Mouse (Mus musculus): ENCODE results near the gene Svep1. TPM values are rescaled to one million over a fixed set of nuclear protein-coding genes. Genes with fewer than 3 reads are reported as not detected.

The Svep1 gene
- polyA plus RNA-seq, 1 experiment: 0.08 TPM

- Histone ChIP-seq H3K36me3 (ENCODE audit: control insufficient read depth, insufficient read depth) (no peaks in the 10 kb centered on the region), H3K4me3 (no peak overlapping the region), H3K79me2 (ENCODE audit: control insufficient read depth, insufficient read depth) (no peaks in the 10 kb centered on the region), H3K27me3 (ENCODE audit: control insufficient read depth, insufficient read depth, insufficient read length) (no peaks in the 10 kb centered on the region), H3ac (ENCODE audit: control insufficient read depth, insufficient read length) (no peak overlapping the region), H3K4me2 (ENCODE audit: low read depth) (no peak overlapping the region)
- TF ChIP-seq MAX (IDR thresholded peaks at IDR 0.05; ENCODE audit: low read depth) (no peak), TCF3 (IDR thresholded peaks at IDR 0.05; ENCODE audit: insufficient read length, low read depth) (no peak), SRF (IDR thresholded peaks at IDR 0.05; ENCODE audit: control insufficient read depth, insufficient read length, low read depth) (no peak)
These were observed 67.4 kb downstream of the Svep1 start for GRCm38 (mm10) chr4:58139241-58139640.

GRCm38 (mm10) chr4:58133610-58134309 lies 72.9 kb downstream of the Svep1 start:
- H3ac ChIP-seq (ENCODE audit: control insufficient read depth, insufficient read length): no peak overlapping the region
- TF ChIP-seq USF1 (IDR thresholded peaks at IDR 0.05; ENCODE audit: low read depth) (no peak), E2F4 (IDR thresholded peaks at IDR 0.05; ENCODE audit: insufficient read depth) (no peak), TCF12 (IDR thresholded peaks at IDR 0.05; ENCODE audit: insufficient read depth, poor library complexity, severe bottlenecking) (no peak), TCF3 (IDR thresholded peaks at IDR 0.05; ENCODE audit: insufficient read length, low read depth) (no peak), MYOD1 (IDR thresholded peaks at IDR 0.05; ENCODE audit: control insufficient read depth in 1 of 3, insufficient read length in 2 of 3, low read depth in 2 of 3) (no peak), CEBPB (IDR thresholded peaks at IDR 0.05; ENCODE audit: insufficient read depth, poor library complexity, severe bottlenecking) (no peak), POLR2A (IDR thresholded peaks at IDR 0.05; ENCODE audit: insufficient read length, low read depth) (no peak), POLR2AphosphoS2 (IDR thresholded peaks at IDR 0.05; ENCODE audit: insufficient read length, low read depth) (no peak), MAX (IDR thresholded peaks at IDR 0.05; ENCODE audit: low read depth) (no peak), REST (IDR thresholded peaks at IDR 0.05; ENCODE audit: insufficient read depth, insufficient read length) (no peak), MYOG (IDR thresholded peaks at IDR 0.05; ENCODE audit: control insufficient read depth in 1 of 3, insufficient read depth in 1 of 3, insufficient read length in 2 of 3, low read depth in 2 of 3) (no peak), SRF (IDR thresholded peaks at IDR 0.05; ENCODE audit: control insufficient read depth, insufficient read length, low read depth) (no peak)

GRCm38 (mm10) chr4:58129844-58130243 lies 76.8 kb downstream of the Svep1 start:
- Histone ChIP-seq H3K79me2 (ENCODE audit: control insufficient read depth, insufficient read depth) (no peaks in the 10 kb centered on the region), H3ac (ENCODE audit: control insufficient read depth, insufficient read length) (no peak overlapping the region), H3K4me3 (no peak overlapping the region), H3K27me3 (ENCODE audit: control insufficient read depth, insufficient read depth, insufficient read length) (no peaks in the 10 kb centered on the region), H3K36me3 (ENCODE audit: control insufficient read depth, insufficient read depth) (no peaks in the 10 kb centered on the region), H3K4me2 (ENCODE audit: low read depth) (no peak overlapping the region)
- no peak for TF ChIP-seq CEBPB (IDR thresholded peaks at IDR 0.05; ENCODE audit: insufficient read depth, poor library complexity, severe bottlenecking)
- TF ChIP-seq MYOD1 (IDR thresholded peaks at IDR 0.05; ENCODE audit: control insufficient read depth in 1 of 3, insufficient read length in 2 of 3, low read depth in 2 of 3): no peak
- TF ChIP-seq SRF (IDR thresholded peaks at IDR 0.05; ENCODE audit: control insufficient read depth, insufficient read length, low read depth): no peak
- TF ChIP-seq MYOG (IDR thresholded peaks at IDR 0.05; ENCODE audit: control insufficient read depth in 1 of 3, insufficient read depth in 1 of 3, insufficient read length in 2 of 3, low read depth in 2 of 3): no peak
- TF ChIP-seq TCF3 (IDR thresholded peaks at IDR 0.05; ENCODE audit: insufficient read length, low read depth): no peak
- TF ChIP-seq POLR2AphosphoS2 (IDR thresholded peaks at IDR 0.05; ENCODE audit: insufficient read length, low read depth): no peak
- no peak for TF ChIP-seq USF1 (IDR thresholded peaks at IDR 0.05; ENCODE audit: low read depth)
- TF ChIP-seq MAX (IDR thresholded peaks at IDR 0.05; ENCODE audit: low read depth): no peak
- TF ChIP-seq POLR2A (IDR thresholded peaks at IDR 0.05; ENCODE audit: insufficient read length, low read depth): no peak
- no peak for TF ChIP-seq REST (IDR thresholded peaks at IDR 0.05; ENCODE audit: insufficient read depth, insufficient read length)
- TF ChIP-seq TCF12 (IDR thresholded peaks at IDR 0.05; ENCODE audit: insufficient read depth, poor library complexity, severe bottlenecking): no peak
- no peak for TF ChIP-seq E2F4 (IDR thresholded peaks at IDR 0.05; ENCODE audit: insufficient read depth)

More at GRCm38 (mm10) chr4:58133610-58134309, 72.9 kb downstream of the Svep1 start:
- no peaks in the 10 kb centered on the region for H3K79me2 ChIP-seq (ENCODE audit: control insufficient read depth, insufficient read depth)
- no peaks in the 10 kb centered on the region for H3K36me3 ChIP-seq (ENCODE audit: control insufficient read depth, insufficient read depth)
- H3K4me2 ChIP-seq (ENCODE audit: low read depth): no peak overlapping the region
- no peak overlapping the region for H3K4me3 ChIP-seq
- no peaks in the 10 kb centered on the region for H3K27me3 ChIP-seq (ENCODE audit: control insufficient read depth, insufficient read depth, insufficient read length)

GRCm38 (mm10) chr4:58127024-58127423 lies 79.6 kb downstream of the Svep1 start:
- Histone ChIP-seq H3K27me3 (ENCODE audit: control insufficient read depth, insufficient read depth, insufficient read length) (no peaks in the 10 kb centered on the region), H3K79me2 (ENCODE audit: control insufficient read depth, insufficient read depth) (no peaks in the 10 kb centered on the region), H3K4me2 (ENCODE audit: low read depth) (no peak overlapping the region), H3K4me3 (no peak overlapping the region), H3K36me3 (ENCODE audit: control insufficient read depth, insufficient read depth) (no peaks in the 10 kb centered on the region), H3ac (ENCODE audit: control insufficient read depth, insufficient read length) (no peak overlapping the region)
- TF ChIP-seq TCF12 (IDR thresholded peaks at IDR 0.05; ENCODE audit: insufficient read depth, poor library complexity, severe bottlenecking) (no peak), POLR2A (IDR thresholded peaks at IDR 0.05; ENCODE audit: insufficient read length, low read depth) (no peak), TCF3 (IDR thresholded peaks at IDR 0.05; ENCODE audit: insufficient read length, low read depth) (no peak), REST (IDR thresholded peaks at IDR 0.05; ENCODE audit: insufficient read depth, insufficient read length) (no peak), POLR2AphosphoS2 (IDR thresholded peaks at IDR 0.05; ENCODE audit: insufficient read length, low read depth) (no peak), MYOG (IDR thresholded peaks at IDR 0.05; ENCODE audit: control insufficient read depth in 1 of 3, insufficient read depth in 1 of 3, insufficient read length in 2 of 3, low read depth in 2 of 3) (no peak), MAX (IDR thresholded peaks at IDR 0.05; ENCODE audit: low read depth) (no peak), MYOD1 (IDR thresholded peaks at IDR 0.05; ENCODE audit: control insufficient read depth in 1 of 3, insufficient read length in 2 of 3, low read depth in 2 of 3) (no peak), E2F4 (IDR thresholded peaks at IDR 0.05; ENCODE audit: insufficient read depth) (no peak), USF1 (IDR thresholded peaks at IDR 0.05; ENCODE audit: low read depth) (no peak), CEBPB (IDR thresholded peaks at IDR 0.05; ENCODE audit: insufficient read depth, poor library complexity, severe bottlenecking) (no peak), SRF (IDR thresholded peaks at IDR 0.05; ENCODE audit: control insufficient read depth, insufficient read length, low read depth) (no peak)
